Mouse (Mus musculus) neutrophil, adult 5-6 weeks (primary cell): Measurements from ENCODE around the gene 3110001I22Rik. TPM values are rescaled to one million over a fixed set of nuclear protein-coding genes. Genes with fewer than 3 reads are reported as not detected.
A peak's percentile ranks its signal among the peaks of the same experiment; 100 is the strongest.
"Not testable (repeated sequence)": the region's sequence is repeated elsewhere in the genome, so short reads cannot be mapped to it uniquely, and the experiment has no call there.

ENCODE experiments used
- ATAC-seq: fragments of 151-379, 151-347 bp; 2 replicates; pipeline ENCODE4 v1.8.0; 2017; ENCODE audit warnings: mild to moderate bottlenecking, moderate TSS enrichment; ENCODE audit not compliant: insufficient number of reproducible peaks, poor library complexity, low FRiP score, severe bottlenecking; ENCODE audit errors: extremely low read depth
- total RNA-seq: library from RNA; stranded (forward); fragments of 200-1000 nt; gene quantifications from 2 replicates; pipeline ENCODE4 v1.2.3, GENCODE M21; 2017

The 3110001I22Rik gene
- total RNA-seq, result 22.3 and 25.3 TPM in 2 replicates

DNA sequence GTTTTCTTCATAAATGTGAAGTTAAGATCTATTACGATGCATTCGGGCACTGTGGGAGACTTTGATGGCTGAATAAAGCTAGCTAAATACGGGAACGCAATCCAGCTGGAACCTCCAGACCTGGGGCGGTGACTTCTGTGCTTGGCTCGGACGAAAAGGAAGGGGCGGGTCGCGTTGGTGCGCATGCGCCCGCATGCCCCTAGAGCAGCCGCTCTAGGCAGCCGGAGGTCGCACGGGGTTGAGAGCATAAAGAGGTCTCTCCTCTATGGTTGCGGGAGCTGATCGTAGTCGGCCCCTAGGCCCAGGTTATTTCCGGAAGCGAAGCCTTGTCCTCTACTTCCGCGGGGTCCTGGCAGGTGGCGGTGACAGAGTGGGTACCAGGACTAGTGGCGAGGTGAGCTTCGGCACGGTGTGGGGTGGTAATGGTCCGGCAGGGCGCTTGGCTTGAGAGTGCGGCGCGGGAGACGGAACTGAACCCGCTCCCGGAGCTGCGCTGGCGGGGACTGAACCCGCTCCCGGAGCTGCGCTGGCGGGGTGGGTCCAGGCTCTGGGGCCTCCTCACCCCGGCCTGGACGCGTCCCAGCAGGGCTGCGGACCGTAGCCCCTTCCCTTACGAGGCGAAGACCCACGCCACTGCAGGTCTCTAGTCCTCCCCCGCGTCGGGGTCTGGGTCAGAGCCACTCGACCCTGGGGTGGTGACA is at the start of gene 3110001I22Rik, which contains the start of gene Bfar:
3110001I22Rik (plus strand) TSS at position 245 of the 701 bp plus-strand sequence.
Bfar (plus strand) TSS at position 174 of the 701 bp plus-strand sequence.
- peak; percentile 69 for ATAC-seq

DNA sequence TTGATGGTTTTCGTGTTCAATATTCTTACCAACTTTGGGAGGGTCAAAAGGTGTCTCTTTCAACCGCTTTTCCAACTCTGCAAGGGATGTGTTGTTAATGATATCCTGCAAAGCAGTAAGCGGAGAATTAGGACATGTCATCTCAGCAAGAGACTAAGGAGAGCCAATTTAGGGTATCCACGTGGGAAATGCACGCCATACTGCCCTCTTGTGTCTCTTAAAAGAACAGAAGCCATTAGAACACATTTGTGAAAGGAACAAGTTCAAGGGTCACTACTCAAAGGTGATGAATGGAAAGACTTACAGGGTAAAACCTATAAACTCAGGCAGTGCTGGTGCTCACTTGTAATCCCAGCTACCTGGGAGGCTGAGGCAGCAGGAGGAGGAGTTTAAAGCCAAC is 43.4 kb upstream of the 3110001I22Rik start:
- ATAC-seq, result no peak

DNA sequence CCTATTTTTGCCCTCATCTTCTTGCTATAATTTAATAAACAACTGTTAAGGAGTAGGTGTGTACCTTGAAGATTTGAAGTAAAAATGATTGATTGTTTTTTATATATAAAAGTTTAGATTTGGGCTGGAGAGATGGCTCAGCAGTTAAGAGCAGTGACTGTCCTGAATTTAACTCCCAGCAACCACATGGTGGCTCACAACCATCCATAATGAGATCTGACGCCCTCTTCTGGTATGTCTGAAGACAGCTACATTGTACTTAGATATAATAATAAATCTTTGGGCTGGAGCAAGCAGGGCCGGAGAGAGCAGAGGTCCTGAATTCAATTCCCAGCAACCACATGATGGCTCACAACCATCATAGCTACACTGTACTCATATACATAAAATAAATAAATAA is 33.5 kb upstream of the 3110001I22Rik start:
- ATAC-seq, result not testable (repeated sequence)

DNA sequence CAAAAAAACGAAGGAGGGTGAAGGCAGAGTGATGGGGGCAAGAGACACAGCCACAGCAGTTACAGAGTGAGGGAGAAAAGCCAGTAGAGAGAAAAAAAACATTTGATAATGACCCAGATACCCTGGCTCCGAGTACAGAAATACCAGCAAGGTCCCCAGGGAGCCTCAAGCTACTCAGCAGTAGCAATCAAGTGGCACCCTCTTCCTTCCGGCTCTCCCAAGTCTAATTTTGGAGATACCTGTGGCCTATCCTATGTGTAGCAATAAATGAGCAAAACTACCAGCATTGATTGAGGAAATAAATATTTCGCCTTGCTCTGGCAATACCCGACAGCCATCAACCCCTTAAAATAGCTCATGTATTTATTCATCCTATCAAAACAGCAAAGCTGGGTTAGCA is 32.2 kb upstream of the 3110001I22Rik start:
- no peak for ATAC-seq

DNA sequence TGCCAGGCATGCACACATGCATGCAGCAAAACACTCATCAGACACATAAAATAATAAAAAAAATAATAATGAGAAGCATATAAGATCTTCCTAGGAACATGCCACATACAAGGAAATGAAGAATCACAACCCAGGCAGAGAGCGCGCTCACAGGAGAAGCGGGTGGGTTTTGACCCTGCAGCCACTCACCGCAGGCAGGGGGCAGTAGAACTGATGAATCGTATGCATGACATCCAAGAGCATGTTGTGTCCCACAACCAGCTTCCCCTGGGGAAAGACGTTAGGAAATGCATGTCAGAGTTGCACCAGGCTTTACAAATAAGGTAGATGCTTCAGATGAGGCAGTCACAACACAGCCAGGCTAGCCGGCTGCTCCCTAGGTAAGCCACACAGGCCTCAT is 31.7 kb upstream of the 3110001I22Rik start:
- ATAC-seq, result no peak

DNA sequence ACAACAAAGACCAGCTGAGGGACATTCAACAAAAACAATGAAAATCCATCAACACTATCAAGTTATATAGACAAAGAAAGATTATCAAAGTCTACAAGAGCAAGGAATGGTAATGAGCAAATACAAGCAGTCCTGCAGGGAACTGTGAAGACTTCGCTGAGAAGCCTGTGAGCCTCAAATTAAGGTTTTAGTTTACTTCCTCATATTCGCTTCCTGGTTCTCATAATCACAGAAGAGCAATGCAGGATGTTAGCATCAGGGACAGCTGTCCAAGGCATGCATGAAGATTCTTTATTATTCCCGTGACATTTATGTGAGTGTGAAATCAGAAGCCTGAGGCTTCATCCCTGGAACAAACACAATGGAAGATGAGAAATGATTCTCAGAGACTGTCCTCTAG is 27.3 kb upstream of the 3110001I22Rik start:
- ATAC-seq, result no peak

DNA sequence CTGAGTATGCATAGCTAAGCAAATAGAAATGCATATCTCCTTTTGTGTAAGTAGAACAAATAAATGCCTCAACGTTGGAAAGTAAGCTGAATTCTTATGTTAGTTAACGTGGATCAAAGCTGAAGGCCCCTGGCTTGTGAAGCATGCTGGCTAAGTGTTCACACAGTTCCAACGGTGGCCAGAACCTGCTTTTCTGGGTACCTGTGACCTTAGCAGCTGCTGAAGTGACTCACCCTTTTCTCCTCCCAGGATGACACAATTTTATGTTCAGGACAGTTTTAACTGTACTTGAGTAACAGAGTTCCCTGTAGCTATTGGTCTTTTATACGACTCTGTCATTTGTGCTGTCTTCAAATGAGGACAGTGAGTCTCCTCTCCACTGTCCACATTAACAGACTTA is 25.8 kb upstream of the 3110001I22Rik start:
- no peak for ATAC-seq

DNA sequence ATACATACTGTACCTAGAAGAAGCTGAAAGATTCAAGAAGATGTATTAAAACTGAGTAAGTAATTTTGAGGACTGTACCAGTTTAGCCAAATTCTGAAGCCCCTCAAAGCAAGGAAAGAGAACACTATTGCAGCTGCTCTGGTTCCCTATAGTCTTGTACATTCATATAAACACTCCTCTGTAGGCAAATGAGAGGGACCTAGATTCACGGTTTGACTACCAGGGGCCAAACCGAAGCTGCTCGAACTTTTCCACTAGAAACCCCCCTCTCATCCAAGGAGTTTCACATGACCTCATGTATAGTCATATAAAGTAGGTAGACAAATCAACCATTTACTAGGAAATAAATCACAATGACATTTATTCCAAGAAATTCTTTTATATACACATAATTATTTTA is 12.8 kb upstream of the 3110001I22Rik start:
- ATAC-seq, result no peak

DNA sequence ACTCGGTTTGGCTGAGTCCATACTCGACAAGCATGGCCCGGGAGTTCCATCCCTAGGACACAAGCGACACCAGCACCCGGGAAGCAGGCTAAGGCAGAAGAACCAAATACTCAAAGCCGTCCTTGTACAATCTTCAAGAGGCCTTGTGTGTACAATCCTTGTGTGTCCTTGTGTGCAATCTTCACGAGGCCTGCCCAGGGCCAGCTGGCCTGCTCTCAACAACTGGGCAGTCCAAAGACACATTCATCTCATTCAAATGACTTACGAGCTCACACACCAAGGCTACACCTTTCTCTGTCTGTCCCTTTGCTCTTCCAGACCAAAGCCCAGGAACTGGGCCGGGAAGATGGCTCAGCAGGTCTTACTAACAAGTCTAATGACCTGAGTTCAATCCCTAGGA is 11.0 kb upstream of the 3110001I22Rik start:
- ATAC-seq, result no peak

DNA sequence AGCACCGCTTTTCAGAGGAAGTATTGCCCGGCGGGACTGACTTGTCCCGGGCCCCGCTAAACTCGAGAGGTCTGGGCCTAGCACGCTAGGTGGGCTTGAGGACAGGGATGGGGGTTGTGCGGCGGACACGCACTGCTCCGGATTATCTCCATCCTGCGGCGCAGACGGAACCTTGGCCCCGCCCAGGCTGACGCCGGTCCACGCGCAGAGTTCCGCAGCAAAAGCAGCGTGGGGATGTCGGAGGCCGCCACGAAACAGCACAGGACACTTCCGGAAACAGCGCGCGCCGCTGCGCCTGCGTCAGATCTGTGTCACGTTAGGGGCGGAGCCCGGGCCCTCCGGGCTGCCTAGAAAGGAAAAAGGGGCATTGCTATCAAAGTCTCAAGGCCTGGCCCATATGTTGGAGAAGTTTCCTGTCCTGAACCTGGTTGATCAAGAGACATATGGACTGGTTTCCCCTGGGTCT is 3.8 kb upstream of the 3110001I22Rik start, which contains the start of gene Parn:
Parn (minus strand) TSS at position 293 of the 466 bp plus-strand sequence.
- peak; percentile 83 for ATAC-seq

DNA sequence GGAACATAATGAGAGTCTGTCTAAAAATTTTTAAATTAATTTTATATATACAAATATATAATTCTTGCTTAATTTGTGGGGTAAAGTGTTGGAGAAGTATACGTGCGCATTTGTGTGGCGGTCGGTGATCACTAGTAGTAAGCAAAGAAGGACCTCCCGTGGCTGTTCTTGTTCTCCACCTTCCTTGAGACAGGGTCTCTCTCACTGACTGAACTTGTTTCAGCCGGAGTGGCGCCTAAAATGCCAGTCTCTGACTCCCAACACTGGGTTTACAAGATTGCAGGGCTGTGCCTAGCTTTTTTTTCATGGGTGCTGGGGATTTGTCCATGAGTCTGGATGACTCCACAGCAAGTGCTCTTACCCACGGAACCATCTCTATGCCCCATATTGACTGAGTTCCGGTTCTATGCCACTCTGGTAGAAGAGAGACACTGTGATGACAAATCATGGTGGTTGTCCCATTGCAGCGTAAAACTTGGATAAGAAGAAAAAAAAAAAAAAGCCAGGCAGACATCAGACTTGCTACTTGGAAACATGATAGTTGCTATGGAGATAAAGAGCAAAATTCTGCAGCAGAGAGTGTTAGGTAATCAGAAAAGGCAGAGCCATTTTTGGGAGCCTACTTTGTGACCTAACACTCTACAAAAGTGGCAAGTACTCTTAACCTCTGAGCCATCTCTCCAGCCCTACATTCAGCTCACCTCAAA is 3.2 kb upstream of the 3110001I22Rik start:
- no peak for ATAC-seq

DNA sequence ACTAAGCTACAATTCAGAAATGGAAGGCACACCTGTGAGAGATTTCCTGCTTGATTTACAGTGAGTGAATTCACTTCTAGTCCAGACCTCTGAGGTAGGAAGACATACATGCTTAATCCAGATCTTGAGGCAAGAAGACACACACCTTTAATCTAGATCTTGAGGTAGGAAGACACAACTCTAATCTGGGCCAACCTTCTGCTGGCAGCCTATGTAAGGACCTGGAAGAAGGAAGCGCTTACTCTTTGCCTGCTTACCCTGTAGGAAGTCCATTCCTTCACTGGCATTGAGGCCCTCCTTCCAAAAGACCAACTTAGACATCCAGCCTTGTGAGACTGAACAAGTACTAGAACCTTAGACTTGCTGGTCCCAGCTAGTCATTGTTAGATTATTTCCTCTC is 2.4 kb upstream of the 3110001I22Rik start:
- no peak for ATAC-seq

DNA sequence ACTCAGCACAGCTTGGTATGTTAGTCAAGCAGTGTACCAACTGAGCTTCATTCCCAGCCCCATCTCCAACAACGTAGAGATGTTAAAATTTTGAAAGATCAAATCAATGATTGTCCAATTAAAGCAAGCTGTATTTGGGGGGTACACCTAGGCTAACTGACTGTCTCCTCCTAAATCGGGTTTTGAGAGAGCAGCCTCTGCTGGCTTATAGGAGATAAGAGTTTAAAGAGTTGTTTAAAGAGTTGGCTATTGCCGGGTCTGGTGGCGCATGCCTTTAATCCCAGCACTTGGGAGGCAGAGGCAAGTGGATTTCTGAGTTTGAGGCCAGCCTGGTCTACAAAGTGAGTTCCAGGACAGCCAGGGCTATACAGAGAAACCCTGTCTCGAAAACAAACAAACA is 833 bp upstream of the 3110001I22Rik start:
- not testable (repeated sequence) for ATAC-seq

DNA sequence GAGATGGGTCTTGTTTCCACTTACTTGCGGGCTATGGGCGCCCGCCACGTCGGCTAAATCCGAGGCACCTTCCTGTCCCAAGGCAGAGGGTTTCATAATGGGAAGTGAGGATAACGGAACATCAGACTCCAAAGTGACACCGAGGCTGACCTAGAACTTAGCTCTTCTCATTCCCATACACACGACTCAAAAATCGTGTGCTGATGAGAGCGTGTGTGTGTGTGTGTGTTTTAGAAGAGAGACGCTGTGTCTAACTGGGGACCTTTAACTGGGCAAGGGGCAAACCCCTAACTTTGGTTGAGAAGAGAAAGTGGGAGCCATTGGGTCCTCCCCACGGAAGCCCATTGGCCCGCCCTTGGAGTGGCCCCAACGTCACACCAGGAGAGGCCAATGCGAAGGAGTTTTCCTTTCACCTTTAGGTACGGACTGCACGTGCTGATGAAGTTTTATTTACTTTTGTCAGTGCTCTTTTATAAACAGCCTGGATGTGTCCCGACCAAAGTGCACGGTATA is 713 bp downstream of the 3110001I22Rik start:
- ATAC-seq, result peak; percentile 40; the same call in 1 of the 2 replicates

DNA sequence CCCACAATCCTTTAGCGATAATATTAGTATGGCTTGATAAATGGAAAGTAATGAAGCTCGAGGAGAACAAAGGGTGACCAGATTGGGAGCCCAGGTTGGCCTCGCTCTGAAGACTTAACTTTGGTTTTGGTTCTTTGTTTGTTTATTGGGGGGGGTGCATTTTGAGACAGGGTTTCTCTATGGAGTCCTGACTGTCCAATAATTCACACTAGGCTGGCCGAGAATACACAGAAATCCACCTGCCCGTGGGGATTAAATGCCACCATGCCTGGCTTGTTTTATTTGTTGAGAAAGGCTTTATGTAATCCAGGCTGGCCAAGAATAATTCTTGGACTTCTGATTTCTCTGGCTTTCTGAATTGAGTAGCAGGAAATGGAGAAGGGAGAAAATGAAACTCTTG is 1.4 kb downstream of the 3110001I22Rik start:
- ATAC-seq, result no peak

DNA sequence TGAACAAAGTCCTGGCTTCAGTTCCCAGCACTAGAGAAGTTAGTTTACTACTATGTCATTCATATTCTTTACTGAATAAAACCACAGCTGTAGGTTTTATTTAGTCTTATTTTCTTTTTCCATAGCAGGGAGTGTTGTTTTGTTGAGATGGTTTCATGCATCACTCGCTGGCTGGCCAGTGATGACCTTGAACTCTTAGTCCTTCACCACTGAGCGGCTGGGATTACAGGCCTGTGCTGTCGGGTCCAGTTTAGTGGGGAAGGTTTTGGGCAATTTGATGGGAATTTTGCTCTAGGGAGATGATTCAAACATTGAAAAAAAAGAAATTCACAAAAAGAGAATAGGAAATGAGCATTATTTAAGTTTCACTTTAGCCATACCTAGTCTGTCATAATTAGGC is 2.8 kb downstream of the 3110001I22Rik start:
- ATAC-seq, result no peak

DNA sequence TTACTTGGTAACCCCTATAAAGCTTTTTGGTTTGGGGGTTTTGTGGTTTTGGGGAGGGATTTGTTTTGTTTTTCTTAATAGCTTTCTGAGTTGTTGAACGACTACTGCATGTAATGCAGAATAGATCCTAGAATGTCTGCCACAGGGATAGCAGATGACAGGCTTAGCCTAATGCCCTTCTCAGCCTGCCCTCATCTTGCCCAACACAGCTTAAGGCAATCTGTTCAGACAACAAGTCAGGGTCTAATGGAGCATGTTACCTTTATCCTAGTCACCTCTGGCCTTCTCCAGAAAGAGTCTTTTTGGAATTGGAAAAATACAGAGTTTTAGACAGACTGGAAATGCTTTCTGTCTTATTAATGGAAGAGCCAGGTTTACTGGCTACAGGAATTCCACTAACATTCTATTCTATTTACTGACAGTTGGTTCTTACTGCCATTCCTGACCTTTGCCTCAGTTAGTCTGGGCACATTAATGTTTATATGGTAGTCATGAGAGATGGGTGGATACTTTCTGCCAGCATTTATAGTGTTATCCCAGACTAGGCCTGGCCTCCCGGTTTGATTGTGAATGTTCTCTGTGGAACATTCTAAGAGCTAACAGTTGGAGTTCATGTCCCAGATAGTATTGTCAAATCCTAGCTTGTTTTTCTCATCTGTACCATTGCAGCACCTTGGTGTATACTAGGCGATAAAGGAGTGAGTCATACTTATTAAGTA is 7.0 kb downstream of the 3110001I22Rik start:
- no peak for ATAC-seq

DNA sequence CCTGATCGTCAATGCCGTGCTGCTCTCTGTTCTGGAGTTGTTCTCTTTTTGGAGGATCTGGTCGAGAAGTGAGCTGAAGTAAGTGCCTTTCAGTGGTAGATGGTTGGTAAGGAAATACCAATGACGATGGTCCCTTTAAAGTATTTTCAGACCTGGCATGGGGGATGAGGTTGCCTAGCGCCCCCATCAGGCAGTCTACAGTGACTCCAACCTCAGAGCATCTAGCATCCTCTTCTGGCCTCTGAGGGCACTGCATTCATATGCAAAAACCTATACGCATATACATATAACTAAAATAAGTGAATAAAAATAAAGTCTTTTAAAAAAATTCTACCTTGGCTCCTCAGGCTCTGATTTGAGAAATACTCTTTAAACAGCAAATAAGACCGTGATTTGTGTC is 27.3 kb downstream of the 3110001I22Rik start:
- no peak for ATAC-seq

DNA sequence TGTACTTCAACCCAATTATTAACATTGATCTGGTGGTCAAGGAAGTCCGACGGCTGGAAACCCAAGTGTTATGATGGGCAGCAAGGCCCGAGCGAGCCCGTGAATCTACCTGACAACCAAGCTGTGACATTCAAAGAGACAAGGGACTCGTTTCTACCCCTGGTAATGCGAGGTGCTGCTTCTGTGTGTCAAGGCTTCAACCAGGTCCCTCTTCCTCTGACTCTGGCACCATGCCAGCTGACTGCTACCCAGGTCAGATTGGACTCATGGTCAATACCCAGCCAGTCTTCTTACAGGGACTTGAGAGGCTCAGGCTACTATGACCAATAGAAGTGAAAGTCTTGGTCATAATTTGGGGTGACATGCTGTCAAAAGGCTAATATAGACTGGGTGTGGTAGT is 30.5 kb downstream of the 3110001I22Rik start:
- no peak for ATAC-seq
